10 mouse cellular contexts compared by ENCODE assay signal in the genomic region with DNA sequence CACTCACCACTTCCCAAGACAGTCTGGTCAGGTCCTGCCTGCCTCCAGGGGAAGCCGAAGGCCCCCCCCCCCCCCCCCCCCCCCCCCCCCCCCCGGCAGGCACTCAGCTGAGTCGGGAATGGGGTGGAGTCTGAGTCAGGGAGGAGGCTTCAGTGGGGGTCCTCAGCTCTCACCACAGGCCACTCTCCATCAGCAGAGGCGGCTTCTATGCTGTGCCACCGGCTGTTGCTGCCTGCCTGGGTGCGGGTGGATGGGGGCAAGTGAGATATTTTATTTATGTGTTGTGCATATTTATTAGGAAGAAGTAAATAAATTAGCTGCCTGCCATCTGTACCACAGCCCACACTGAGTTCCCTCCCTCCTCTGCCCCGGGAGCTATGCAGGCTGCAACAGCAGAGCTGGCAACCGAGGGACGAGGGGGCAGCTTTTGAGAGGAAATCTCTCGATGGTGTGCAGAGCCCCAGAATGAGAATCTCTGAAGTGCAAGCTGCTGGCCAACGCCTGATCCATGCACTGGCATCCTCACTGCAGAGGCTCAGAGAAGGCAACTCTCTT. TPM values are rescaled to one million over a fixed set of nuclear protein-coding genes. Genes with fewer than 3 reads are reported as not detected.
DNase-seq lines count a peak whose midpoint lies in the region; ATAC-seq lines count a peak whose summit lies in the region.
"Had no signal": no experiment of that assay in that cellular context is flagged by ENCODE, and none has a peak within 500 bp of the region (broad histone marks: within the 10 kb centered on the region; RNA-seq: fewer than 3 reads in every experiment).

A gene (minus strand): TSS at position 235 of the 555 bp plus-strand sequence.

- 56% methylated on average over 9 of the region's 11 CpGs for WGBS in forebrain, embryonic 14.5 days
- 68% methylated on average over 9 of the region's 11 CpGs for WGBS in forebrain, embryonic 11.5 days
- WGBS in midbrain, embryonic 15.5 days: 32% methylated on average over 9 of the region's 11 CpGs
- WGBS in midbrain, embryonic 10.5 days: 68% methylated on average over 9 of the region's 11 CpGs

- no peak within 1 kb of the TSS for H3K9ac ChIP-seq in forebrain, embryonic 14.5 days (ENCODE audit: low read length)
- H3K9ac ChIP-seq in forebrain, embryonic 11.5 days (ENCODE audit: low read length): no peak within 1 kb of the TSS
- H3K9ac ChIP-seq in midbrain, embryonic 15.5 days: no peak within 1 kb of the TSS
- H3K9ac ChIP-seq: heart, embryonic 15.5 days; limb, embryonic 13.5 days had no signal

- no peaks in the 10 kb centered on the region for H3K36me3 ChIP-seq in forebrain, embryonic 14.5 days (ENCODE audit: control insufficient read depth, insufficient read depth, low read length)
- H3K36me3 ChIP-seq in forebrain, embryonic 11.5 days (ENCODE audit: control insufficient read depth, insufficient read depth, low read length): no peaks in the 10 kb centered on the region
- H3K36me3 ChIP-seq in midbrain, embryonic 15.5 days (replicated peaks): no peaks in the 10 kb centered on the region
- H3K36me3 ChIP-seq in midbrain, embryonic 10.5 days: no peaks in the 10 kb centered on the region
- no peaks in the 10 kb centered on the region for H3K36me3 ChIP-seq in splenic B cell, adult 2 months (ENCODE audit: control insufficient read depth, insufficient read depth, low read length, poor library complexity, severe bottlenecking)
- H3K36me3 ChIP-seq: heart, embryonic 15.5 days; limb, embryonic 13.5 days had no signal

- no peak within 1 kb of the TSS for H3K4me3 ChIP-seq in forebrain, embryonic 14.5 days (ENCODE audit: low read depth, low read length)
- H3K4me3 ChIP-seq in forebrain, embryonic 11.5 days (ENCODE audit: low read depth, low read length): no peak within 1 kb of the TSS
- H3K4me3 ChIP-seq in midbrain, embryonic 15.5 days: no peak within 1 kb of the TSS
- no peak within 1 kb of the TSS for H3K4me3 ChIP-seq in midbrain, embryonic 10.5 days
- H3K4me3 ChIP-seq: heart, embryonic 15.5 days; limb, embryonic 13.5 days had no signal

- no peak within 1 kb of the TSS for H3K27ac ChIP-seq in forebrain, embryonic 14.5 days (ENCODE audit: low read depth, low read length)
- H3K27ac ChIP-seq in forebrain, embryonic 11.5 days (ENCODE audit: low read depth, low read length): no peak within 1 kb of the TSS
- no peak within 1 kb of the TSS for H3K27ac ChIP-seq in midbrain, embryonic 15.5 days
- H3K27ac ChIP-seq in midbrain, embryonic 10.5 days (replicated peaks): no peak within 1 kb of the TSS
- H3K27ac ChIP-seq: heart, embryonic 15.5 days; limb, embryonic 13.5 days had no signal

- H3K4me2 ChIP-seq in forebrain, embryonic 14.5 days (ENCODE audit: low read length): no peak within 1 kb of the TSS
- no peak within 1 kb of the TSS for H3K4me2 ChIP-seq in forebrain, embryonic 11.5 days (ENCODE audit: low read depth, low read length, severe bottlenecking)
- H3K4me2 ChIP-seq in midbrain, embryonic 15.5 days: no peak within 1 kb of the TSS
- H3K4me2 ChIP-seq: heart, embryonic 15.5 days; limb, embryonic 13.5 days had no signal

- ATAC-seq in forebrain, embryonic 14.5 days: peak; percentile 80; the same call in 1 of the 2 replicates
- no peak for ATAC-seq in forebrain, embryonic 11.5 days (replicated peaks; ENCODE audit: low FRiP score)
- peak; percentile 42; the same call in 1 of the 2 replicates for ATAC-seq in midbrain, embryonic 15.5 days (replicated peaks)

- no peaks in the 10 kb centered on the region for H3K9me3 ChIP-seq in forebrain, embryonic 14.5 days (replicated peaks; ENCODE audit: control insufficient read depth, low read length)
- no peaks in the 10 kb centered on the region for H3K9me3 ChIP-seq in forebrain, embryonic 11.5 days (ENCODE audit: control insufficient read depth, low read length)
- H3K9me3 ChIP-seq in midbrain, embryonic 15.5 days: no peaks in the 10 kb centered on the region
- H3K9me3 ChIP-seq in midbrain, embryonic 10.5 days (replicated peaks): no peaks in the 10 kb centered on the region
- H3K9me3 ChIP-seq: heart, embryonic 15.5 days; limb, embryonic 13.5 days had no signal

- H3K27me3 ChIP-seq in forebrain, embryonic 14.5 days (replicated peaks; ENCODE audit: control insufficient read depth, insufficient read depth, low read length): no peaks in the 10 kb centered on the region
- H3K27me3 ChIP-seq in forebrain, embryonic 11.5 days (ENCODE audit: control insufficient read depth, insufficient read depth, low read length): no peaks in the 10 kb centered on the region
- no peaks in the 10 kb centered on the region for H3K27me3 ChIP-seq in midbrain, embryonic 15.5 days (replicated peaks)
- no peaks in the 10 kb centered on the region for H3K27me3 ChIP-seq in midbrain, embryonic 10.5 days (ENCODE audit: low read depth, poor library complexity, severe bottlenecking)
- H3K27me3 ChIP-seq in splenic B cell, adult 2 months (ENCODE audit: control insufficient read depth, insufficient read depth, low read length, poor library complexity, severe bottlenecking): no peaks in the 10 kb centered on the region
- H3K27me3 ChIP-seq: limb, embryonic 13.5 days had no signal

- peak; percentile 59 for DNase-seq in forebrain, embryonic 14.5 days (ENCODE audit: low spot score)
- no peak for DNase-seq in forebrain, embryonic 11.5 days (ENCODE audit: low spot score)
- no peak for DNase-seq in midbrain, embryonic 10.5 days (ENCODE audit: low spot score)
- DNase-seq in layer of hippocampus, adult 9-11 months: peak; percentile 83
- DNase-seq in splenic B cell, adult 2 months (ENCODE audit: low read depth, low spot score): peak; percentile 1
- no peak for DNase-seq in ovary, postnatal 10 days (ENCODE audit: low spot score)
- no peak for DNase-seq in ovary, postnatal 36 days (ENCODE audit: low spot score)

- H3K4me1 ChIP-seq in forebrain, embryonic 14.5 days (ENCODE audit: control insufficient read depth, insufficient read depth, low read length): no peaks in the 10 kb centered on the region
- H3K4me1 ChIP-seq in forebrain, embryonic 11.5 days (replicated peaks; ENCODE audit: control insufficient read depth, insufficient read depth, low read length): no peaks in the 10 kb centered on the region
- no peaks in the 10 kb centered on the region; the same call in 1 of the 2 replicates for H3K4me1 ChIP-seq in midbrain, embryonic 15.5 days
- H3K4me1 ChIP-seq in midbrain, embryonic 10.5 days: no peaks in the 10 kb centered on the region
- H3K4me1 ChIP-seq: heart, embryonic 15.5 days; limb, embryonic 13.5 days had no signal

RNA-seq across cellular contexts. Expression of the gene that starts here (rescaled TPM):
- 2.6 and 5.1 TPM in 2 replicates for polyA plus RNA-seq in forebrain, embryonic 14.5 days (2014; fragmentation: Nextera tagmentation; extraction: Ambion mirVana)
- polyA plus RNA-seq in forebrain, embryonic 11.5 days (2014; fragmentation: Nextera tagmentation; extraction: Ambion mirVana): 0.52 and 0.55 TPM in 2 replicates
- polyA plus RNA-seq in midbrain, embryonic 15.5 days (2015; fragmentation: Nextera tagmentation; extraction: Ambion mirVana): 9.0 and 10.7 TPM in 2 replicates
- 0.28 and 0.70 TPM in 2 replicates for polyA plus RNA-seq in midbrain, embryonic 10.5 days (2016; fragmentation: Nextera tagmentation; extraction: Ambion mirVana)

Comparison
In these comparisons a context has a peak if more than half of its experiments do, and no peak if none do; other contexts are left out.
1. DNase-seq: peak in forebrain, embryonic 14.5 days (single experiment), layer of hippocampus, adult 9-11 months (single experiment) and splenic B cell, adult 2 months (single experiment); none in forebrain, embryonic 11.5 days (single experiment), midbrain, embryonic 10.5 days (single experiment), ovary, postnatal 10 days (single experiment) and ovary, postnatal 36 days (single experiment).